Mouse (Mus musculus): Measurements from ENCODE around the gene Zfp973. TPM values are rescaled to one million over a fixed set of nuclear protein-coding genes. Genes with fewer than 3 reads are reported as not detected.
"Not testable (repeated sequence)": the region's sequence is repeated elsewhere in the genome, so short reads cannot be mapped to it uniquely, and the experiment has no call there.

Gene Zfp973
- total RNA-seq (2021), result 10 to 100 TPM; 10.4 to 14.3 TPM

GRCm38 (mm10) chr2:176670222-176670621 lies at the start of gene Zfp973:
Zfp973 (plus strand) TSS chr2:176670522.
- intact Hi-C loops (cut with DNase I); DNase-seq: not testable (repeated sequence)

GRCm38 (mm10) chr2:176636244-176636643 lies 34.1 kb upstream of the Zfp973 start, which contains the start of gene Gm14308:
Gm14308 (minus strand) TSS chr2:176636344.
- intact Hi-C loops (cut with DNase I); DNase-seq: not testable (repeated sequence)

- intact Hi-C loops (cut with DNase I); DNase-seq: not testable (repeated sequence)
Observed at GRCm38 (mm10) chr2:176708051-176708450, 37.7 kb downstream of the Zfp973 start, which contains the start of gene Gm14305. Gm14305 (plus strand) TSS chr2:176708328.

Other genes starting within 250 kb of the Zfp973 start
- gene Gm14435, start 246.9 kb upstream of the Zfp973 start, total RNA-seq (2021), result 10 to 100 TPM; 15.1 to 20.9 TPM
- not detected for gene Gm14434, start 183.7 kb upstream of the Zfp973 start, total RNA-seq (2021)
- gene Zfp967, start 149.5 kb upstream of the Zfp973 start, total RNA-seq (2021), result not detected
- 1 to 10 TPM; 4.4 to 6.7 TPM for gene Gm14308, start 34.2 kb upstream of the Zfp973 start, total RNA-seq (2021)
- 10 to 100 TPM; 22.5 to 22.9 TPM for gene Gm14305, start 37.8 kb downstream of the Zfp973 start, total RNA-seq (2021)
- 10 to 100 TPM in 1 of 2 experiments, 1 to 10 TPM in 1; 8.9 to 12.6 TPM for gene Gm14295, start 128.1 kb downstream of the Zfp973 start, total RNA-seq (2021)
- gene Gm14408, start 160.6 kb downstream of the Zfp973 start, total RNA-seq (2021), result not detected

Data from left cerebral cortex, postnatal 4 days (tissue).